Mouse (Mus musculus) left cerebral cortex, adult 8-10 months (tissue): ENCODE data around the gene Pacsin1. TPM values are rescaled to one million over a fixed set of nuclear protein-coding genes. Genes with fewer than 3 reads are reported as not detected.
A peak's percentile ranks its signal among the peaks of the same experiment; 100 is the strongest.

Source experiments
- DNase-seq, 2 experiments: peaks; one replicate each; pipeline ENCODE4 v3.0.0; 2022; ENCODE audit warnings: low spot score in 2 of 2
- total RNA-seq, 4 experiments: library from RNA; stranded (reverse); gene quantifications; 2 replicates each; pipeline ENCODE4 v1.2.4; 2022

Pacsin1 gene
- total RNA-seq = 100 to 1,000 TPM; 377 to 404 (median 391) TPM

DNA sequence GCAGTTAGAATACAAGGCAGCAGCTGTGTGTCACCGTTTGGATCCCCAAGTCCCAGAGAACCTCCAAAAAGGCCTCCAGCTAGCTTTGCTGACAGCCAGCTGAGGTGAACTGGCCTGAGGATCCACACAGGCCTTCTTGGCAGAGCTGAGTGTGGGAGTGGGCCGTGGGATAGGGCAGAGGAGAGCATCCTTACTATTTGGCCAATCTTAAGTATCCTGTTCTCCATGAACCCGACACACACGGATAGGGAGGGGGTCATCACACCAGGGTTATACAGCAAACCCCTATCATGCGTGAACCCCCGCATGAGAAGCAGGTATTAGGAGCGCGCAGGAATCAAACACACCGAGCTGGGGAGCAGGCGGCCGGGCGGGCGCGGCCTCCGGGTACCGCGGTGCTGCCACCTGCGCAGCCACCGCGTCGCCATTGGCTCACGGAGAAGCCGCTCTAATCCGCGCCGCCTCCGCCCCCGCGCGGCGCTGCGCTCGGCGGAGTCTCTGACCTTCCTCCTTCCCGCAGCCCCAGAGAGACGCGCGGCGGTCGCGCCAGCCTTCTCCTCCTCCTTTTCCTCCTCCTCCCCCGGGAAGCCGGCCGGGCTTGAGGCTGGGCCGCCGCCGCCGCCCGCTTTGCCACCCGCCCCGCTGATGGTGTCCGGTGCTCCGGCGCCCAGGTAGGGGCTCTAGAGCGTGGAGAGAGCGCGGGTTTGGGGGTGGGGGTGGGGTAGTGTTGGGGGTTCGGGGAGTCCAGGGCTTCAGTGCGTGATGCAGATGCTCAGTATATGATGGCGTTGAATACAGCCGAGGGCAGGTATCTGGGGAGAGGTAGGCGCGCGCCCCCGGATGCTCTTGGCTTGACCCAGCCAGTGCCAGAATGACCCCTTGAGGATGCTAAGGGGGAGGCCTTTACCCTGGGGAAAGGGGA is at the start of gene Pacsin1:
Gene Pacsin1 (plus strand): TSS at position 421 of the 922 bp plus-strand sequence.
- DNase-seq = peak; percentile 67 to 82

DNA sequence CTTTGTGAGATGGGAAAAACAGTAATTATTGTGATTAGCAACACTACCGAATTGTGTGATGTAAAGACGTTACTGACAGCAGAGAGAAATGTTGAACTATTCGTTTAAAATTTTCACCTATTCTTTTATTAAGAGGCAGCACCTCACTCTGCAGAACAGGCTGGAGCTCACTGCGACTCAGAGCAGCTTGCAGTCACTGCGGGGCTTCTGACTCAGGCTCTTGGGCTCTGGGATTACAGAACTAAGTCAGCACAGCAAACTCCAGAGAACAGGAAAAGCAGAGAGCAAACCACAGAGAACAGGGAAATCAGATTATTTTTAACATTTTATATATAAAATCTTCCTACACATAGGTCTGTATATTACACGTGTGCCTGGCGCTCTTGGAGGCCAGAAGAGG is 45.7 kb upstream of the Pacsin1 start:
- no peak for DNase-seq

DNA sequence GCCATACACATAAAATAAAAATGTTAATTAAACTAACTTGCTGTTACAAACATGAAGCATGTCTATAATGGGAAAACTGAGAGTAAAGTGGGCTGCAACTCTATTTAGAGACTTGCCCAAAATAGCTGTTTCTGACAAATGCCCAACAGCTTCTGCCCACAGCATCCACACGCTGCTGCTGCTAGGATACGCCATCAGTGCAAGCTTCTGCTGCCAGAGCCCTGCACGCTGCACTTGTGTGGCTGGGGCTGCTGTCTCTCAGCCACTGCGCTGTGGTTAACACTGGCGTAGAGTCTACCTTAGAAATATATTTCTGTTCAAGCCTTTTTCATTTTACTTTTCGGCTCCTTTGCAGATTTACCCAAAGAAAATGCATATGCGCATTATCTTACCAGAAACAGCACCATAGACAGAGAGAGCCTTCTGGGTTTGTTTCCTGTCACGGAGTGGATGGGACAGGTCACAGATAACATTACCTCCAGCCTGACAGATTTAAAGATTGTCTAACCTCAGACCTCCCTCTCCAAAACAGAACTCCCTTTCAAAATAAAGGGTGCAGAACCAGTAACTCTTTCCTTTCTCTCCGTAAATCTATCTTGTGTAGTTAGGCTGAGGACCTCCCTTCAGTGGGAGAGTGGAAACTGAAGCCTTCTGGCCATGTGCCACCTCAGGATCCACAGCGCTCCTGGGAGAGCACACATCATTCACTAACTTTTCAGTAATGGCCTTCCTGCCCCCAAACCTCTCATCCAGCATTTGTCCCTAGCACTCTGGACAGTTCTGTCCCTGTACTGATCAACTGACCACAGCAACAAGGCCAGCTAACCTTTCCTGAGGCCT is 44.4 kb upstream of the Pacsin1 start:
- peak in 1 of 2 experiments; percentile 88 for DNase-seq

DNA sequence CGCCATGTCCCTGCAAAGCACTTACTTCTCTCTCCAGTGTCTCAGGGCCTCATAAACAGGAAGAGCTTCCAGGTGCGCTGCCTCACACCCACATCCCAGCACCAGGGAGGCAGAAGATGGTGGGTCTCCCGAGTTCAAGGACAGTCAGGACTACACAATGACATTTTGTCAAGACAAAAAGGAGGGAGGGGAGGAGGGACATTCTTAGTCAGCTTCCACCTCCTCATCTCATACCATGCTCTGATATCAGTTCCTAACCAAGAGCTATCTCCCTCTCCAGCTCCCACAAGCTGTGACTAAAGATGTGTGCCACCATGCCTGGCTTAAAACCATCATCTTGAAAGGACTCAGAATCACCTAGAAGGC is 43.8 kb upstream of the Pacsin1 start:
- no peak for DNase-seq

DNA sequence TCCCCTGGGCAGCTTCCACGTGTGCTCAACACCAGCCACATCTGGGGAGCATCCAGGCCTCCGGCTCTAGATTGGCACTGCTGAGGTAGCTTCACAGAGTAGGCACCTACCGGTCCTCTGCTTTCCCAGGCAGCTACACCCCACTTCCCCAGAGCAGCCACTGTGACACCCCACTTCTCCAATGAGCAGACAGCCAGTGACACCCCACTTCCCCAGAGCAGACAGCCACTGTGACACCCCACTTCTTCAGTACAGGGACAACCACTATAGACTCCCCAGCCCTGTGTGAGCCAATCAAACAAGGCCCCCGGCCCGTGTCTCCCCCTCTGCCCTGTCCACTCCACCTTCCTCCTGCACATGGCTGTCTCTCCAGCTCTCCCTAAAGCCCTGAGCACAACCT is 43.3 kb upstream of the Pacsin1 start:
- DNase-seq = no peak

DNA sequence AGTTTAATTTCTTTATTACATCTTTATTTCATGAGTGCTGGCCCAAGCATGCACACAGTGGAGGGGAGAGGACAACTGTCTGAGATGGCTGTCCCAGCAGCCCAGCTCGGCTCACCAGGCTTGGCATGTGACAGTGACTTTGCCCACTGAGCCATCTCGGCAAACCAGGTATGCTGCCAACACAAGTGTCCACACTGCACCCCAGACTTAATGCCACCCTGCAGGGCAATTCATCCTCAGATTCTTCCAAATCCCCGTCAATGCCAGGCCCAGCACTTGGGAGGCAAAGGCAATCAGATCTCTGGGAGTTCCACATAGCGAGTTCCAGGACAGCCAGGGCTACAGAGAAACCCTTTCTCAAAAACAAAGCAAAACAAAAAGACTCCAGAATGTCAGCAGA is 42.3 kb upstream of the Pacsin1 start:
- no peak for DNase-seq

DNA sequence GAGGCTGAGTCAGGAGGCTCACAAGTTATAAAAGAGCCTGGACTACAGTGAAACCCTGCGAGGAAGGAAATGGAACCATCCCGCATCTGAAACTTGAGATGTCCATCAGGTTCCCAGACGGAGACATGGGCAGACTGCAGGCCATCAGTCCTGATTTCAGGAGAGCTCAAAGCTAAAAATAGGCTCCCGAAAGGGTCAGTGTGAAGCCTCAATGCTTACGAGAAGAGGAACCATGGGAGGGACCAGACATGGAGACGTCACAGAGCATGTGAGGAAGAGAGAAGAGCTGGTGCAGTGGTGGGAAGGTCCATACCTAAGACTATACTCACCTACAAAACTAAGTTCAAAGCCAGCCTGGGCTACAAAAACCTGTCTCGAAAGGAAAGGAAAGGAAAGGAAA is 39.9 kb upstream of the Pacsin1 start:
- no peak for DNase-seq

DNA sequence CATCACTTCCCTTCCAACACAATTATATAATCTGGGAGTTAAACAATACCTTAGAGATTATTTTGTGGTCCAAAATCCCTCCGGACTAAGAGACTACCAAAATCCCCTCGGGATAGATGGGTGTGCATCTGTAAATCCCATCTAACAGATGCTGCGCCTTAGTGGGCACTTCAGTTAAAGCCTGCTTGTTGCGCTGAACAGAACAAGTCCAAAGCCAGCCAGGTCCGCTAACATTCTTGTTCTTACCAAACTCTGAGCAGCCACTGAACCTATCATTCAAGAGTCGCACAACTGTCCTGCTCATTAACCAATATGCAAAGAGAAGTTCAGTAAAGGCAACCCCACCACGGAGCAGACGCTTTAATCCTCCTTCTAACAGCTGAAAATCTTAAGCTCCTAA is 34.1 kb upstream of the Pacsin1 start:
- no peak for DNase-seq

DNA sequence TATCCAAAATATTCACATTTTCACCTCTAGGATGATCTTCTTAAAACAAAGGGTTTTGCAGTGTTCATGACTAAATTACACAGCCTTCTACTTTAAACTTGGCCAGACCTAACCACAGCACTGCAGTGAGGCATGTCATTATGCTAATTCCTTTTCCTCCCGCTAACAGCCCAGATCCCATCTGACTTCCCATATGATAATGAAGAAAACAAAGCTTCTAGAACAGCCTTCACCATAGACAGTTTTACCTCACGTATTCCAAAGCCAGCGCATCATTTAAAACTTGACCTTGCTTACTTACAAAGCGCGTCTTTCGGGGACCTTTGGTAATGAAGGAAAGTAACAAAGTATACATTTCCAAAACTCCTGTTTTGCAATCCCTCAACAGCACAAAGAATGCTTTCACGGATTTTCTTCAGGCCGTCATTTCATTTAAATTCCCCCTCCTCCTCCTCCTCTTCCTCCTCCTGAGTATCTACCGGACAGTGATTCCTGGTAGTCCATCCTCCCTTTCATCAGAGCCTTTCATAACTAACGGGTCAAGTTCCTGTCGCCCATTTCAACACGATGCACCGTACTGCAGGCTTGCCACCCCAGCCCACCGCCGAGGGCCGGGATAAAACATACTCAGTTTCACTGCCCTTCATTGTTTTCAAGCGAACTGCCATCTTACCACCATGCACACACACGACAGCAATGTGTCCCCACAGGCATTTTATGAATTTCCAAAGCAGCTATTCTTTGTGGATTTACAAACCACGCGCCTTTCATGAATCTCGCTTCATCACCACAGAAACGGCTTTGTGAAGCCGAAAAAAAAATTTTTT is 33.4 kb upstream of the Pacsin1 start:
- no peak for DNase-seq

DNA sequence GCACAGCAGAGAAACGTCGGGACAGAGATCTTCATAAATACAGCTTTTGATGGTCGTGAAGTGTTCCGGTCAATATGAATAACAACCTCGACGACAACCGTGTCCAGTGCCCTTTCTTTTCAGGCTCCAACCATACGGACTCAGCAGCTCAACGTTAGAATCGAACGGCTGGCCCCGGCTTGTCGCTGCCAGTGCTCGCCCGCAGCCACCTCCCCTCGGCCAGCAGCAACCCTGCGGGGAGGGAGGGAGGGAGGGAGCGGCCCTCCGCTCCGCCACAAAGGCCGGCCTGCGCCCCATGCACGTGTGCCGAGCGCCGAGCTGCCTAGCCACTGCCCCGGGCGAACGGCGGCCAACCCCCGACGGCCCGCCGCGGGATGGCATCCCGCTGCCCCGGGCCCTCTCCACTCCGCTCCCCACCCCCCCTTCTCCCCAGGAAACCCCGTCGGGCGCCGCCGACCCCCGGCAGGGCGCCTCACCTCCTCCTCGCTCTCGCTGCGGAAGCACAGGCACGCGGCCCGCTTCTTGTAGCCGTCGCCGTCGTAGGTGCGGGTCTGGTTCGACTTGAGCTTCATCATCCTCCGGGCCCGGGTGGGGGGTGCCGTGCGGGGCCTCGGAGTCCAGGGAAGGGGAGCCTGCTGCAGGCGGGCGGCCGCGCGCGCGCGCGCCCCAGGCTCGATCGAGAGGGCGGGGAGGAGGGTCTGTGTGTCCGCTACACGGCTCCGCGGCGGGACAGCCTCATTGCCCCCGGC is 32.5 kb upstream of the Pacsin1 start:
- peak in 1 of 2 experiments; percentile 49 for DNase-seq

DNA sequence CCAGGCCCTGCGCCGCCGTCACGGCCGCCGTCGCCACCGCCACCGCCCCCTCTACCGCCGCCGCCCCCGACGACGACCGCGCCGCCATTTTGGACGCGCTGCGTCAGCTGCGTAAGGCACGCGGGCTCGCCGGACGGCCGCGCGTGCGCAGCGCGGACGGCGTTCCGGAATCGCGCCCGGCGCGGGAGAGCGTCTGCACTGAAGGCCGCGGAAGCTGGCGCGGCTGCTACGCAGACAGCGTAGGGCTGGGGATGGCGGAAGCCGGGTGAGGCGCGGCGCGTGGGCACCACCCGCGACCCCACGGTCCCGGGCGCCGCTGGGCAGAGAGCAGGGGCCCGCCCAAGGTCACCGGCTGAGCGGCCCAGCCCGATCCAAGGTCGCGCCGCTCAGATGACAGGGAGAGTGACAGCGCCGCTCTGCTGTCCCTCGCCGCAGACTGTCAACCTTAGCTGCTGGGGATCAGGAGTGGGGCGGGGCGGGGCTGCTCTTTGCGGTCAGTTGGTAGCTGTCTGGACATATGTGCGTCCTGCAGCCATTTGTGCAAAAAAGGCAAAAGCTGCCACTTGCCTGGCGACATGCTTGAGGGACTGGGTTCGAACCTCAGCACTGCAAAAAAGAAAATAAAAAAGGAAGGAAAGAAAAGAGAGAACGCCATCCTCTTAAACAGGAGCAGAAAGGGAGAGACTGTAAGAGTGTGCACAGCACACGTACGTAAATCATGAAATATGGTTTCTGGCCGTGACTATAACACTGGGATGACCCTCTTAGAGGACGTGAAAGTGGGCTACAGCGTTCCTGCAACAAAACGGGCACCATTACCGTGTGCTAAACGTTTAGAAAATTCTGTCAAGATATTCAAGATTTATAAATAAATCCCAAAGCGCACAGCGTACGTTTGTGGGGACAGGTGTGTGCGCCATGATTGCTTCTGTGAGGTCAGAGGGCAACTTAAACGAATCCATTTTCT is 31.7 kb upstream of the Pacsin1 start, which contains the start of gene Nudt3:
Gene Nudt3 (minus strand): TSS at position 136 of the 967 bp plus-strand sequence.
- DNase-seq = peak; percentile 84 to 85

DNA sequence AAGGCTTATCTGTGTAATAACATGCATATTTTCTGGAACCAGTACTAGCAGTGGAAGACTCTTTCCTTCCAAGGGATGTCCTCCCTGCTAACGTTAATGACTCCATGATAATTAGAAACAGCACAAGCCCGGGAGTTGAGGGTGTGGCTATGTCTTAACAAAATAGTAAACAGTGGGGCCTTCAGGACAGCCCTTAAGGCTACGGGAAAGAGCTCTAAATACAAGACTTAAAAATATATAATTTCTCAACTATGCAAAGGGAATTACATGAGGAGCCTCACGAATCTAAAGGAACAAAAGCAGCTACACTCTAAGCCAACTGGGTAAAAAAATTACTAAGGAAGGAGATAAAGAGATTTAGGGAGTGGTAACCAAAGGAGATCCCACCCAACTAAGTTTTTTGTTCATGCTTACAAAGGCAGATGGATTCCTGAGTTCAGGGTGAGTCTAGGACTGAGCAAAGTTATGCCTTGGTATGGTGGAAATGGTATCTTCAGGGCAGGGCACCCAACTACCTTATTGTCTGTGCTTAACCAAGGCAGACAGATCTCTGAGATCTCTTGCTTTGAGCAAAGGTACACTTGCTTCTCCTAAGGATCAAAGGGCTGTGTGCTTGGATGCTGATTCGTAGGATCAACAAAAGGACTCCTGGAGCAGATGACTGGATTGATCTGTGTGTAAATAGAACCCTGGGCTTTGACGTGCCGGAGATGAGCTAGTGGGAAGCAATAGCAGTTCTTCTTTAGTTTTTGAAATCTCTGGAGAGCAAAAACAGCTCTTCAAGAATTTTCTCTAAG is 29.7 kb upstream of the Pacsin1 start:
- DNase-seq = no peak

DNA sequence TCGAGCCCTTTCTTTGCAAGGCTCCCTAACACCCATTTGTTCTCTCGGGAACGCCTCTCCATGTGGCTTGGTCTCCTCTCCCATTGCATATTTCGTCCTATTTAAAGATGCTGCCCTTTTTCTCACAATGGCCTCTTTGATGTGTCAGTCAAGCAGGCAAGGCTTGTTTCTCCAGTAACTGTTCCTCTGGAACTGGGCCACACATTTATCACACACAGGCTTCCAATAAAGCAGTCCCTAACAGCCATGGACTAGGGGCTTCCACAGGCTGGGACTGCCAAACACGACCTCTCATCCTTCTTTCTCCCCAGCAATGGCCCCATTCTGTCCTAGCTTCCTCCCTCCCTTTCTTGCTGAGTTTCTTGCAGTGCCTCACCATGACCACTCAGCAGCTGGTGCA is 28.6 kb upstream of the Pacsin1 start:
- DNase-seq = no peak

DNA sequence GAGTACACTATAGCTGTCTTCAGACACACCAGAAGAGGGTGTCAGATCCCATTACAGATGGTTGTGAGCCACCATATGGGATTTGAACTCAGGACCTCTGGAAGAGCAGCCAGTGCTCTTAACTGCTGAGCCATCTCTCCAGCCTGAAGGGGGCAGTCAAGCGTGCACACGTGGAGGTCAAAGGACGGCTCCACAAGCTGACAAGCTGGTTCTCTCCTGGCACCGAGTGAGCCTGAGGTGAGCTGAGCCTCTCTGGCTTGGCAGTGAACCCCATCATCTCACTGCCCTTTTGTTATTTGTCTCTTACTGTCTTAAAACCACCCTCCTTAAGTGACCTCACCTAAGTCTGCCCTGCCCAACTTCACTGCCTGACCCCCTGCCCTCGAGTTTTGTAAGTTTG is 27.9 kb upstream of the Pacsin1 start:
- no peak for DNase-seq

DNA sequence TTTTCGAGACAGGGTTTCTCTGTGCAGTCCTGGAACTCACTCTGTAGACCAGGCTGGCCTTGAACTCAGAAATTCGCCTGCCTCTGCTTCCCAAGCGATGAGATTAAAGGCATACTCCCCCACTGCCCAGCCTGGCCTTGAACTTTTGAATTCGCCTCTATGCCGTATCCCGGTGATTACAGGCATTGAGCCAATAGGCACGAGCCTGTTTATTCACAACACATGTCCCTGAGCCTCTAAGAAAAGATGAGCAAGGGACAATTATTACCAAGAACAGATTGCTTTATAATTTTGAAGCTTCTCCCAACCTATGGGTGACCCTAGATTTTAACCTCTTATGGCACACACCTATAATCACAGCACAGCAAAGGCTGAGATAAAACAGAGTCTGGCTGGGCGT is 26.9 kb upstream of the Pacsin1 start:
- DNase-seq = no peak

DNA sequence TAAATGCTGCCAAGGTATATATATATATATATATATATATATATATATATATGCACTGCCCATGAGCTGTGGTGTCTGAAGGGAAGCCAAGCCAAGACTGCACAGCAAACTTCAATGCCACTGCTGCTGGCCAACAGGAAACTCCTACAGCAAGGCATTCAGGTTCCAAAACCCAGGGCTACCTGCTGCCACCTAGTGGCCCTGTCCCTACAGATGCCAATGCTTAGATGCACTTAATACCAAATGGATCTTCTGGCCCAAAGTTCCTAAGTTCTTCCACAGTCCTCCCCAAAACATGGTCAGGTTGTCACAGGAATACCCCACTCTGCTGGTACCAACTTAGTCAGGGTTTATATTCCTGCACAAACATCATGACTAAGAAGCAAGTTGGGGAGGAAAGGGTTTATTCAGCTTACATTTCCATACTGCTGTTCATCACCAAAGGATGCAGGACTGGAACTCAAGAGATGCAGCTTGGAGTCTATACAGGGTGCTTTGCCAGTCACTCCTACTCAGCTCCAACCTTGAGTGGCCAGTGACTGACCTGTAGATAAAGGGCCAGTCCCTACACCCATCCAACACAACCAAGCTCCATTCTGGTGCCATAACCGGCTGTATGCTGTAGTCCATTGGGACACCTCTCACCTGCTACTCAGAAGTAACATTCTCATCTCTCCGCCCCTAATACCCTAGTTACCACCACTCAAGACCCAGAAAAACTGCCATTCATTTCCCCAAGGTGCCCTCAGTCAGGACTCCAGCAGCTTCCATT is 25.9 kb upstream of the Pacsin1 start:
- DNase-seq = peak; percentile 61 to 62

DNA sequence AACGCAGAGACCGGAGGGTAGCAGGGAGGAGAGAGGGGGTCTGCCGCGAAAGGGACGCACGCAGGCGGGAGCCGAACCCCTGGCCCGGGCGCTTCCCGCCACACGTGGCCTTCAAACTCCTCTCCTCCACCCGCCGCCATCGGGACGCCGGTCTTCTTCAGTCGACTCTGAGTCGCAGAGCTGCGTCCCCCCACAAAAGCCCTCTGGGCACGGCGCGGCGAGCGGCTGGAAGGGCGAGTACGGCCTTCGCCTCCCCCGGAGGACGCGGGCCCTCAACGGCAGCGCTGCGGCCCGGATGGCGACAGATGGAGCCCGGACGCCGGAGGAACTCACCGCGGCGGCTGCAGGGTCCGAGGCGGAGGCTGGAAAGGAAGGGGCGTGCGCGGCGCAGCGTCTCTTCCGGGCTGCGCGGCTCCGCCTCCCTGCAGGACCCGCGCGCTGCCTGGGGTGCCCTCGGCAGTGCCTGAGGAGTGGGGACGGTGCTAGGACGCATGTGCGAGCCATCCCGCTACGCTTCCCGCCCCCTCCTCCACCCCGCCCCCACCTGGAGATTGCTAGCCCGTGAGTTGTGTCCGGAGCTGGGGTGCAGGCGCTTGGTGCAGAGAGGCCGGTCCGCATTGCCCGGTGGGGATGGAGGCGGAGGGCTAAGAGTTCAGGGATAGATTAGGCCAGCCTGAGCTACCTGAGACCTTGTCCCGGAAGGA is 20.3 kb upstream of the Pacsin1 start, which contains the start of gene RPS10-NUDT3:
Gene RPS10-NUDT3 (minus strand): TSS at position 352 of the 704 bp plus-strand sequence.
- DNase-seq = peak; percentile 72 to 85
